Mouse (Mus musculus) intestine, embryonic 14.5 days (tissue): ENCODE measurements around the gene Chpf2. TPM values are rescaled to one million over a fixed set of nuclear protein-coding genes. Genes with fewer than 3 reads are reported as not detected.

Experiments used
- ATAC-seq: fragments of 200-750 bp; cut with Nextera tagmentation; replicated peaks from 2 replicates; pipeline ENCODE4 v1.8.0; 2017; ENCODE audit warnings: low read depth, moderate number of reproducible peaks, moderate TSS enrichment, moderate library complexity; ENCODE audit not compliant: low FRiP score, low TSS enrichment
- DNase-seq: peaks from one replicate; pipeline ENCODE4 v3.0.0-alpha.2; 2018; ENCODE audit warnings: low spot score
- H3K27ac ChIP-seq: fragments of 300-500 bp; sonication (generic); 2 replicates; pipeline ENCODE4 v1.5.1; 2014; ENCODE audit warnings: low read depth, mild to moderate bottlenecking, control low read depth
- H3K27me3 ChIP-seq: fragments of 300-500 bp; sonication (generic); replicated peaks from 2 replicates; pipeline ENCODE4 v1.6.1; 2014; ENCODE audit warnings: low read length, control low read depth; ENCODE audit not compliant: control insufficient read depth, insufficient read depth
- H3K36me3 ChIP-seq: fragments of 300-500 bp; sonication (generic); 2 replicates; pipeline ENCODE4 v1.6.1; 2014; ENCODE audit warnings: low read length, control low read depth; ENCODE audit not compliant: control insufficient read depth, insufficient read depth
- H3K4me1 ChIP-seq: fragments of 300-500 bp; sonication (generic); replicated peaks from 2 replicates; pipeline ENCODE4 v1.6.1; 2014; ENCODE audit warnings: low read length, control low read depth, mixed read lengths; ENCODE audit not compliant: control insufficient read depth, insufficient read depth
- H3K4me2 ChIP-seq: fragments of 300-500 bp; sonication (generic); 2 replicates; pipeline ENCODE4 v1.6.1; 2014; ENCODE audit warnings: low read length
- H3K4me3 ChIP-seq: fragments of 300-500 bp; sonication (generic); 2 replicates; pipeline ENCODE4 v1.5.1; 2014; ENCODE audit warnings: low read depth, low read length, control low read depth, mixed read lengths
- H3K9ac ChIP-seq: fragments of 300-500 bp; sonication (generic); 2 replicates; pipeline ENCODE4 v1.6.1; 2014; ENCODE audit warnings: mild to moderate bottlenecking, low read length
- H3K9me3 ChIP-seq: fragments of 300-500 bp; sonication (generic); 2 replicates; pipeline ENCODE4 v1.6.1; 2016; ENCODE audit warnings: low read length, control low read depth; ENCODE audit not compliant: control insufficient read depth
- WGBS: fragments of 180-500 bp; shearing (Covaris S2); extraction: QIAGEN DNeasy Blood & Tissue Kit; methylation state at CpG from one replicate; pipeline ENCODE4 v1.1.7; 2014; 5-methylcytosine and 5-hydroxymethylcytosine counted together
- polyA plus RNA-seq: library from polyadenylated mRNA; unstranded; fragments of >200 nt; fragmentation: Nextera tagmentation; extraction: Ambion mirVana; gene quantifications from 2 replicates; pipeline ENCODE4 v1.2.1, GENCODE M21; 2014

Chpf2 gene
- polyA plus RNA-seq, 1 experiment from 2014 or later = 10.6 TPM

- DNase-seq = no peak
- no peaks in the 10 kb centered on the region for H3K9me3 ChIP-seq
- no peak overlapping the region for H3K27ac ChIP-seq
- no peak overlapping the region for H3K4me2 ChIP-seq
- H3K36me3 ChIP-seq = no peaks in the 10 kb centered on the region
- no peak overlapping the region for H3K4me3 ChIP-seq
- H3K27me3 ChIP-seq = peaks cover 16% of the 10 kb centered on the region
- 76% methylated on average over 7 of the region's 7 CpGs for WGBS
- no peaks in the 10 kb centered on the region; the same call in 1 of the 2 replicates for H3K4me1 ChIP-seq
- H3K9ac ChIP-seq = no peak overlapping the region
- ATAC-seq = no peak
Measured at GRCm38 (mm10) chr5:24622386-24623040, 36.0 kb downstream of the Chpf2 start.

GRCm38 (mm10) chr5:24623041-24623985, 36.8 kb downstream of the Chpf2 start:
- Histone ChIP-seq H3K4me1 (no peaks in the 10 kb centered on the region; the same call in 1 of the 2 replicates), H3K4me2 (peak overlapping the region; percentile 55), H3K4me3 (0 out of 2 replicates have a peak overlapping the region, but pooled peaks have one; percentile 43), H3K27ac (no peak overlapping the region), H3K9ac (no peak overlapping the region; the same call in 1 of the 2 replicates), H3K36me3 (no peaks in the 10 kb centered on the region), H3K9me3 (no peaks in the 10 kb centered on the region), H3K27me3 (peaks cover 16% of the 10 kb centered on the region)
- WGBS = 44% methylated on average over 8 of the region's 8 CpGs
- DNase-seq = no peak
- no peak for ATAC-seq

GRCm38 (mm10) chr5:24623986-24624821, 37.7 kb downstream of the Chpf2 start, which contains the start of gene Smarcd3:
Gene Smarcd3, minus strand, starts transcription at chr5:24624411.
- peak within 1 kb of the TSS; percentile 55 for H3K4me2 ChIP-seq
- DNase-seq = peak; percentile 65
- H3K9ac ChIP-seq = peak within 1 kb of the TSS; percentile 29
- no peaks in the 10 kb centered on the region; the same call in 1 of the 2 replicates for H3K4me1 ChIP-seq
- H3K27ac ChIP-seq = no peak within 1 kb of the TSS
- H3K9me3 ChIP-seq = no peaks in the 10 kb centered on the region
- peak within 1 kb of the TSS; percentile 43 for H3K4me3 ChIP-seq
- WGBS = 2% methylated on average over 37 of the region's 37 CpGs
- no peaks in the 10 kb centered on the region for H3K36me3 ChIP-seq
- H3K27me3 ChIP-seq = peaks cover 16% of the 10 kb centered on the region
- peak; percentile 72 for ATAC-seq

GRCm38 (mm10) chr5:24624822-24625120, 38.2 kb downstream of the Chpf2 start:
- Histone ChIP-seq H3K9ac (no peak overlapping the region; the same call in 1 of the 2 replicates), H3K27me3 (peaks cover 16% of the 10 kb centered on the region), H3K36me3 (no peaks in the 10 kb centered on the region), H3K9me3 (no peaks in the 10 kb centered on the region), H3K4me1 (no peaks in the 10 kb centered on the region; the same call in 1 of the 2 replicates), H3K4me2 (0 out of 2 replicates have a peak overlapping the region, but pooled peaks have one; percentile 55), H3K27ac (no peak overlapping the region), H3K4me3 (no peak overlapping the region)
- WGBS = 31% methylated on average over 4 of the region's 4 CpGs
- ATAC-seq (no peak), DNase-seq (no peak)

GRCm38 (mm10) chr5:24629712-24630111, 43.2 kb downstream of the Chpf2 start:
- no peak overlapping the region for H3K9ac ChIP-seq
- DNase-seq = no peak
- ATAC-seq = no peak

GRCm38 (mm10) chr5:24635093-24635492, 48.6 kb downstream of the Chpf2 start:
- Histone ChIP-seq H3K4me3 (no peak overlapping the region), H3K4me1 (no peaks in the 10 kb centered on the region), H3K9ac (no peak overlapping the region), H3K36me3 (no peaks in the 10 kb centered on the region), H3K27ac (no peak overlapping the region), H3K4me2 (no peak overlapping the region), H3K9me3 (no peaks in the 10 kb centered on the region), H3K27me3 (no peaks in the 10 kb centered on the region)
- no peak for ATAC-seq
- DNase-seq = no peak
- 43% methylated on average over 1 of the region's 1 CpGs for WGBS

More at GRCm38 (mm10) chr5:24629712-24630111, 43.2 kb downstream of the Chpf2 start:
- Histone ChIP-seq H3K4me2 (no peak overlapping the region), H3K4me1 (no peaks in the 10 kb centered on the region), H3K36me3 (no peaks in the 10 kb centered on the region), H3K27me3 (no peaks in the 10 kb centered on the region), H3K27ac (no peak overlapping the region), H3K9me3 (no peaks in the 10 kb centered on the region), H3K4me3 (no peak overlapping the region)
- WGBS = 64% methylated on average over 3 of the region's 3 CpGs

GRCm38 (mm10) chr5:24635526-24636141, 49.1 kb downstream of the Chpf2 start:
- ATAC-seq = no peak
- H3K4me3 ChIP-seq = no peak overlapping the region
- 79% methylated on average over 6 of the region's 6 CpGs for WGBS
- no peaks in the 10 kb centered on the region for H3K27me3 ChIP-seq
- no peaks in the 10 kb centered on the region for H3K9me3 ChIP-seq
- H3K9ac ChIP-seq = no peak overlapping the region
- no peak overlapping the region for H3K27ac ChIP-seq
- no peaks in the 10 kb centered on the region for H3K4me1 ChIP-seq
- DNase-seq = no peak
- H3K4me2 ChIP-seq = no peak overlapping the region
- no peaks in the 10 kb centered on the region for H3K36me3 ChIP-seq

GRCm38 (mm10) chr5:24636987-24637386, 50.4 kb downstream of the Chpf2 start:
- Histone ChIP-seq H3K36me3 (no peaks in the 10 kb centered on the region), H3K4me2 (no peak overlapping the region), H3K27me3 (no peaks in the 10 kb centered on the region), H3K27ac (no peak overlapping the region), H3K9ac (no peak overlapping the region), H3K4me3 (no peak overlapping the region), H3K9me3 (no peaks in the 10 kb centered on the region), H3K4me1 (no peaks in the 10 kb centered on the region)
- DNase-seq (no peak), ATAC-seq (no peak)
- 77% methylated on average over 4 of the region's 4 CpGs for WGBS
